Mouse (Mus musculus): ENCODE results near the gene Olfr630. TPM values are rescaled to one million over a fixed set of nuclear protein-coding genes. Genes with fewer than 3 reads are reported as not detected.

Gene Olfr630
- polyA plus RNA-seq, 1 experiment from 2014 or later, result not detected

GRCm38 (mm10) chr7:103712024-103712423 lies 45.1 kb downstream of the Olfr630 start:
- Histone ChIP-seq H3K27ac (no peak overlapping the region), H3K4me3 (no peak overlapping the region), H3K4me1 (no peaks in the 10 kb centered on the region), H3K9me3 (replicated peaks) (no peaks in the 10 kb centered on the region), H3K36me3 (no peaks in the 10 kb centered on the region), H3K27me3 (ENCODE audit: low read depth, poor library complexity, severe bottlenecking) (no peaks in the 10 kb centered on the region)
- DNase-seq (ENCODE audit: low spot score), result no peak
- WGBS, result 28% methylated on average over 2 of the region's 2 CpGs

Other genes with a start within 250 kb of the Olfr630 start
- not detected in 2 replicates for gene Olfr610, start 245.2 kb downstream of the Olfr630 start, polyA plus RNA-seq (2016; fragmentation: Nextera tagmentation; extraction: Ambion mirVana)
- gene Olfr611, start 236.5 kb downstream of the Olfr630 start, polyA plus RNA-seq (2016; fragmentation: Nextera tagmentation; extraction: Ambion mirVana), result not detected in 2 replicates
- not detected in 2 replicates for gene Olfr612, start 214.6 kb downstream of the Olfr630 start, polyA plus RNA-seq (2016; fragmentation: Nextera tagmentation; extraction: Ambion mirVana)
- not detected in 2 replicates for gene Olfr613, start 209.3 kb downstream of the Olfr630 start, polyA plus RNA-seq (2016; fragmentation: Nextera tagmentation; extraction: Ambion mirVana)
- not detected in 2 replicates for gene Olfr615, start 201.3 kb downstream of the Olfr630 start, polyA plus RNA-seq (2016; fragmentation: Nextera tagmentation; extraction: Ambion mirVana)
- not detected in 2 replicates for gene Olfr616, start 188.2 kb downstream of the Olfr630 start, polyA plus RNA-seq (2016; fragmentation: Nextera tagmentation; extraction: Ambion mirVana)
- gene Olfr617, start 184.3 kb downstream of the Olfr630 start, polyA plus RNA-seq (2016; fragmentation: Nextera tagmentation; extraction: Ambion mirVana), result not detected in 2 replicates
- gene Olfr618, start 167.2 kb downstream of the Olfr630 start, polyA plus RNA-seq (2016; fragmentation: Nextera tagmentation; extraction: Ambion mirVana), result not detected in 2 replicates
- gene Olfr619, start 156.8 kb downstream of the Olfr630 start, polyA plus RNA-seq (2016; fragmentation: Nextera tagmentation; extraction: Ambion mirVana), result not detected in 2 replicates
- not detected in 2 replicates for gene Olfr620, start 144.8 kb downstream of the Olfr630 start, polyA plus RNA-seq (2016; fragmentation: Nextera tagmentation; extraction: Ambion mirVana)
- not detected in 2 replicates for gene Olfr622, start 114.6 kb downstream of the Olfr630 start, polyA plus RNA-seq (2016; fragmentation: Nextera tagmentation; extraction: Ambion mirVana)
- gene Olfr623, start 93.6 kb downstream of the Olfr630 start, polyA plus RNA-seq (2016; fragmentation: Nextera tagmentation; extraction: Ambion mirVana), result not detected in 2 replicates
- 0.04 and 0.06 TPM in 2 replicates for gene Olfr624, start 86.1 kb downstream of the Olfr630 start, polyA plus RNA-seq (2016; fragmentation: Nextera tagmentation; extraction: Ambion mirVana)
- gene Olfr625-ps1, start 74.6 kb downstream of the Olfr630 start, polyA plus RNA-seq (2016; fragmentation: Nextera tagmentation; extraction: Ambion mirVana), result not detected in 2 replicates
- not detected in 2 replicates for gene Olfr243, start 42.7 kb downstream of the Olfr630 start, polyA plus RNA-seq (2016; fragmentation: Nextera tagmentation; extraction: Ambion mirVana)
- gene Olfr628, start 27.0 kb downstream of the Olfr630 start, polyA plus RNA-seq (2016; fragmentation: Nextera tagmentation; extraction: Ambion mirVana), result not detected in 2 replicates
- gene Olfr629, start 12.4 kb downstream of the Olfr630 start, polyA plus RNA-seq (2016; fragmentation: Nextera tagmentation; extraction: Ambion mirVana), result not detected in 2 replicates
- not detected in 2 replicates for gene Olfr69, start 14.3 kb upstream of the Olfr630 start, polyA plus RNA-seq (2016; fragmentation: Nextera tagmentation; extraction: Ambion mirVana)
- not detected in 2 replicates for gene Olfr68, start 22.4 kb upstream of the Olfr630 start, polyA plus RNA-seq (2016; fragmentation: Nextera tagmentation; extraction: Ambion mirVana)
- gene Olfr67, start 34.5 kb upstream of the Olfr630 start, polyA plus RNA-seq (2016; fragmentation: Nextera tagmentation; extraction: Ambion mirVana), result not detected in 2 replicates
- 172 and 327 TPM in 2 replicates for gene Hbb-bt, start 56.7 kb upstream of the Olfr630 start, polyA plus RNA-seq (2016; fragmentation: Nextera tagmentation; extraction: Ambion mirVana)
- gene Hbb-bs, start 70.8 kb upstream of the Olfr630 start, polyA plus RNA-seq (2016; fragmentation: Nextera tagmentation; extraction: Ambion mirVana), result 49.0 and 110 TPM in 2 replicates
- 0.29 TPM in 1 of 2 replicates, not detected in the other for gene Hbb-bh2, start 83.2 kb upstream of the Olfr630 start, polyA plus RNA-seq (2016; fragmentation: Nextera tagmentation; extraction: Ambion mirVana)
- gene Hbb-bh1, start 85.8 kb upstream of the Olfr630 start, polyA plus RNA-seq (2016; fragmentation: Nextera tagmentation; extraction: Ambion mirVana), result 2,391 and 3,747 TPM in 2 replicates
- 6,719 and 7,575 TPM in 2 replicates for gene Hbb-y, start 95.9 kb upstream of the Olfr630 start, polyA plus RNA-seq (2016; fragmentation: Nextera tagmentation; extraction: Ambion mirVana)
- gene Olfr66, start 128.9 kb upstream of the Olfr630 start, polyA plus RNA-seq (2016; fragmentation: Nextera tagmentation; extraction: Ambion mirVana), result not detected in 2 replicates
- not detected in 2 replicates for gene Olfr64, start 137.2 kb upstream of the Olfr630 start, polyA plus RNA-seq (2016; fragmentation: Nextera tagmentation; extraction: Ambion mirVana)
- not detected in 2 replicates for gene Olfr65, start 146.2 kb upstream of the Olfr630 start, polyA plus RNA-seq (2016; fragmentation: Nextera tagmentation; extraction: Ambion mirVana)
- not detected in 2 replicates for gene Olfr631, start 171.5 kb upstream of the Olfr630 start, polyA plus RNA-seq (2016; fragmentation: Nextera tagmentation; extraction: Ambion mirVana)
- not detected in 2 replicates for gene Olfr632, start 177.0 kb upstream of the Olfr630 start, polyA plus RNA-seq (2016; fragmentation: Nextera tagmentation; extraction: Ambion mirVana)
- not detected in 2 replicates for gene Olfr633, start 187.1 kb upstream of the Olfr630 start, polyA plus RNA-seq (2016; fragmentation: Nextera tagmentation; extraction: Ambion mirVana)
- gene Olfr635, start 213.8 kb upstream of the Olfr630 start, polyA plus RNA-seq (2016; fragmentation: Nextera tagmentation; extraction: Ambion mirVana), result not detected in 2 replicates
- gene Olfr638, start 241.4 kb upstream of the Olfr630 start, polyA plus RNA-seq (2016; fragmentation: Nextera tagmentation; extraction: Ambion mirVana), result not detected in 2 replicates